Mouse (Mus musculus): ENCODE measurements around the gene Csf3. TPM values are rescaled to one million over a fixed set of nuclear protein-coding genes. Genes with fewer than 3 reads are reported as not detected.
"Not testable (repeated sequence)": the region's sequence is repeated elsewhere in the genome, so short reads cannot be mapped to it uniquely, and the experiment has no call there.

Csf3 gene
- not detected for total RNA-seq (2021)
- long read RNA-seq, experiment 1: 0 reads
- long read RNA-seq, experiment 2: 0 reads

DNA sequence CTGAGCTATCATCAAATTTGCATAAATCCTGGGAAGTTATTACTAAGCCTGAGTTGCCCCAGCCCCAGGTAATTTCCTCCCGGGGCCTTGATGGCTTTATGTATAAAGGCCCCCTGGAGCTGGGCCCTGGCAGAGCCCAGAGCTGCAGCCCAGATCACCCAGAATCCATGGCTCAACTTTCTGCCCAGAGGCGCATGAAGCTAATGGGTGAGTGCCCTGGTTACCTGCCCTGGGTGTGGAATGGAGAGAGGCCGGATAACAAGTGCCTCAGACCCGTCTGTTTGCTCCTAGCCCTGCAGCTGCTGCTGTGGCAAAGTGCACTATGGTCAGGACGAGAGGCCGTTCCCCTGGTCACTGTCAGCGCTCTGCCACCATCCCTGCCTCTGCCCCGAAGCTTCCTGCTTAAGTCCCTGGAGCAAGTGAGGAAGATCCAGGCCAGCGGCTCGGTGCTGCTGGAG is at the start of gene Csf3:
TSS of gene Csf3 (plus strand) at position 51 of the 458 bp plus-strand sequence.
- no peak for DNase-seq

DNA sequence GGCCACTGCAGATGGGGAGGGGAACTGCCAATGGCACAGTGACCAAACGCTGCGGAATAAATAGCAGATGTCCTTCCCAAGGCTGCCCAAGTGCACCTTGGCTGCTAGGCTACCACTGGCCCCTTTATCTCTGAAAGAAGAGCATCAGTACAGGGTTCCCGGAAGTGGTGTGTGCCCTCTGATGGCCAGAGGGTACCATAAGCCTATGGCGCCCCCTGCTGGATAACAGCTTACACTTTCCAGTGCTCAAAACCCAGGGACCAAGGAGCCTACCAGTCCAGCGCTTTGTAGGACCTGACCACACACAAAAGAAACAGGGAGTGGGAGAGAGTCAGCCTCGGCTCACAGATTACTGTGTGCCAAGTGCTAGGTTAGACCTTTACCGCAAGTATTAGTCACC is 46.0 kb upstream of the Csf3 start:
- DNase-seq: peak; percentile 31 to 51

DNA sequence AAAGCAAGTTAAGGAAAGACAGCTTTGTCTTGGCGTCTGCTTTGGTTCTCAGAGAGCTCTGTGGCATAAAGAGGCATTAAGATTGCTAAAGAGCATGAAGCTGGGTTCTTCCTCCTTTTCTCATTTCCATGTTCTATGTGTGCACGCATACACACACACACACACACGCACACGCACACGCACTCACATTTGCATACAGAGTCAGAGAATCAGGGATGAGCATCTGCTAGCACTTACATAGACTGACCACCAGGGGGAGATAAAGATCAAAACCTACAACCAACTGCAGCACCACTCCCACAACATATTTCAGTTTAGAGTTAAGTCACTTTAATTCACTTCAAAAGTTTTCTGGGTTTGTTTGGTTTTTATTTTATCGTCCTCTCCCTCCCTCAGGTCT is 40.5 kb upstream of the Csf3 start:
- DNase-seq: peak; percentile 53 to 63

DNA sequence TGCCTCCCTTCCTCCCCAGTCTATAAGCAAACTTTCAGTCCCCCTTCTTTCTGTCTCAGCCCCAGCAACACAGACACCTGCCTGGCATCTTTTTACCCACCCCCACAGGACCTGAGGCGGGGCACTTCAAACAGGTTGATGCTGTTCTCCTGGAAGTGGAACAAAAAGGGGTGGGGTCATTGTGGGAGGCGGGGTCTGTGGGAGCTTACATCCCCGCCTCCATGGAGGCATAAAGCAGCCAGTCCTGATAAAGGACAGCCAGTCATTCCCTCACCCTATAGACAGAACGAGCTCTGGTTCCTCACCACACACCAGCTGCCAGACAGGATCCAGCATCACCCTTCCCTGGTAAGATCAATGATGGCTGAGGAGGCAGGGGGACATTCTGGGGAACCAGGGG is 37.0 kb upstream of the Csf3 start, which contains the start of gene Gsdma:
TSS of gene Gsdma (plus strand) at position 261 of the 400 bp plus-strand sequence.
- no peak for DNase-seq

DNA sequence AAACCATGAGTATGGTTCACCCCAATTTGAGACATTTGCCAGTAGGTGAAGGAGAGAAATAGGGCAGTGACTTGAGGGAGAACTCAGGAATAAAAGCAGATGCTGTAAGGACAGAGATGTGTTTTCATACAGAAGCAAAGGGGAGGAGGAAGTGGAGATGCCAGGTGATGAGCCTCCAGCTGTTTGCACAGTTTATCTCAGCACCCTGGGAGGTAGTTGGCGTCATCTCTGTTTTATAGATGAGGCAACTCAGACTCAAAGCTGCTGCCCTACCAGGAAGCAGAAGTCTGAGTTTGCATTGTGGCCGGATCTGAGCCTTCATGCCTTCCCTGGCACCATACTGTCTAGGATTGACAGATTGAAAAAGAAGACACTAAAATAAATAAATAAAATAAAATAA is 32.1 kb upstream of the Csf3 start:
- no peak for DNase-seq

DNA sequence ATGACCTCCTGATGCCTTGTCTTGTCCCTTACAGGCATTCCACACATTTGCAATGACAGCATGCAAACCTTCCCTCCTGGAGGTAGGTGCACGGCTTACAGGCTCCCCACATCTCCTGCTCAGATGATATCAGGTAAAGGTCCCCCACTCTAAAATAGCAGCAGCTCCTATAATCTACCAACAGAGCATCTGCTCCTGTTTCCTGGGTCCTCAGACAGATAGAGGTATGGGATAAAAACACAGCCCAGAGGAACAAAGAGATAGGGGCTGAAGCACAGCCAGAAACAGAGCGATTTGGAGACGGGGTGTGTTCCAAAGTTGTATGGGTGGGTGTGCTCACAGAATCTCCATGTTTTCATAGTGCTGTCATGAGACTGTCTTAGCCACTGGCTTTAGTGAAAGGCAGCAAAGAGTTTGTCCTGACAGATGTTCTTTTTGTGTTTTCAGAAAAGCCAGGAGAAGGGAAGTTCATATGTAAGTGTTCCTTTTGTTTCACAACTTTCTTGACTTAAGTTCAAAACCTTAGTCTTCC is 29.7 kb upstream of the Csf3 start:
- DNase-seq: no peak

DNA sequence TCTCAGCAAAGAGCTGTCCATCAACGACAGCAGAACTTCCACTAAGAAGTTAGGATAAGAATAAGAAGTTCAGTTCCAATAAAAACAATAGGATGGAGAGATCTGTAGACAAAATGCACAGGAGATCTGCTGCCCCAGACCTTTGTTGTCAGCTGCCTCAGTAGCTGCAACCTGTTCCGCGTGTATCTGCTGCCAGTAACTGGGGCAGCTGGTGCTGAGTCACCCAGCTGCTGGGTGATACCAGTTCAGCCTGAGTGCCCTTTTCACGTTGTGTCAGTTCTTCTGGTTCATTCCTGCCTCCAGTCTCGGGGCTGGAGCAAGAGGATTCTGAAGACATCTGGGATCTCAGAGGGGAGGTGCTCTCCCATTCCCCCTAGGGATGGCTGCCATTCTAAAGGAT is 29.2 kb upstream of the Csf3 start:
- no peak for DNase-seq

DNA sequence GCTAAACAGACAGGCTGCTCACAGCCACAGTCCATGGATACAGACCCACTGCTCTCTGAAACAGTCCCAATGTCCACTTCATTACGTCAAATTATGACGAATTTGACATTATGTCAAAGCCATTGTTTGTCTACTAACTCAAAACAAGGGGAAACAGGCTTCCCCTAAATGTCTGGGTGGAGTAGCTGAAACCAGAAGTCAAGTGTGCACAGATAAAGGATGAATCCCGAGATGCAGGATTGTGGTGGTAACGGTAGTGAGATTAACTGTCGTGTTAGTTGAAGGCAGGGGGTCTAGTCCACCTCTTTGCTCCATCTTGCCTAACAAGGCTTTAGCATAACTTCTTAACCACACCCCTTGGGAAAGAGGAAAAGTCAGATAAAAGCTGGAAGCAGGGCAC is 28.6 kb upstream of the Csf3 start:
- DNase-seq: no peak

DNA sequence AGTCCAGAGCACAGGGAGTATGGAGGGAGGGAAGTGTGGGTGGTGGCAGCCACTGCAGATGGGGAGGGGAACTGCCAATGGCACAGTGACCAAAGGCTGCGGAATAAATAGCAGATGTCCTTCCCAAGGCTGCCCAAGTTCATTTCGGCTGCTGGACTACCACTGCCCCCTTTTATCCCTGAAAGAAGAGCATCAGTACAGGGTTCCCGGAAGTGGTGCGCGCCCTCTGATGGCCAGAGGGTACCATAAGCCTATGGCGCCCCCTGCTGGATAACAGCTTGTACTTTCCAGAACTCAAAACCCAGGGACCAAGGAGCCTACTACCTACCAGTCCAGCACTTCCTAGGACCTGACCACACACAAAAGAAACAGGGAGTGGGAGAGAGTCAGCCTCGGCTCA is 27.9 kb upstream of the Csf3 start:
- peak; percentile 60 to 68 for DNase-seq

DNA sequence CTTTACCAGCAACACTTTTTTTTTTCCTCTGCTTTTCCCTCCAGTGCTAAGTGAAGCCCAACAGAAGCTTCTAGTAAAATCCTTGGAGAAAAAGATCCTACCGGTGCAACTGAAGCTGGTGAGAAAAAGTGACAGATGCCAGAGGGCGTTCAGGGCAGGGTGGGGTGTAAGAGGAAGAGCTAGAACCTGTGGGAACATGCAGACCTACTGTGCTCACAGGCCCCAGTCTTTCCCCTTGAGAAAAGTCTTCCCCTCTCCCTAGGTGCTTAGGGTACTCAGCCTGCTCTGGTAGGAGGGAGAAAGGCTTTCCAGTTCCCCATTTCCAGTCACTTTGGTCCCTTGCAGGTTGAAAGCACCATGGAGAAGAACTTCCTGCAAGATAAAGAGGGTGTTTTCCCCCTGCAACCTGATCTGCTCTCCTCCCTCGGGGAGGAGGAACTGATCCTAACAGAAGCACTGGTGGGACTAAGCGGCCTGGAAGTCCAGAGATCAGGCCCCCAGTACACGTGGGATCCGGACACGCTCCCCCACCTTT is 25.2 kb upstream of the Csf3 start:
- DNase-seq: no peak

DNA sequence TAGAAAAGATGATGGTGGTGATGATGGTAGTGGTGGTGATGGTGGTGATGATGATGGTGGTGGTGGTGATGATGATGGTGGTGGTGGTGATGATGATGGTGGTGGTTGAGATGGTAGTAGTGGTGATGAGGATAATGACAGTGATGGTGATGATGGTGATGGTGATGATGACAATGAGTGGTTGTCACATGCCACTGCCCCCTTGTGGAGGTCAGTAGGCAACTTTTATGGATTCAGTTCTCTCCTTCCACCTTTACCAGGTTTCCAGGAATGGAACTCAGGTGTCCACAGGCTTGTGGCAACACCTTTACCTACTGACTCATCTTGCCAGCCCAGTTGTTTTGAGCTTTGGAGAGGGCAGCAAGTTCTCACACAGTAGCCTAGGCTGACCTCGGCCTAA is 21.0 kb upstream of the Csf3 start:
- DNase-seq: no peak

DNA sequence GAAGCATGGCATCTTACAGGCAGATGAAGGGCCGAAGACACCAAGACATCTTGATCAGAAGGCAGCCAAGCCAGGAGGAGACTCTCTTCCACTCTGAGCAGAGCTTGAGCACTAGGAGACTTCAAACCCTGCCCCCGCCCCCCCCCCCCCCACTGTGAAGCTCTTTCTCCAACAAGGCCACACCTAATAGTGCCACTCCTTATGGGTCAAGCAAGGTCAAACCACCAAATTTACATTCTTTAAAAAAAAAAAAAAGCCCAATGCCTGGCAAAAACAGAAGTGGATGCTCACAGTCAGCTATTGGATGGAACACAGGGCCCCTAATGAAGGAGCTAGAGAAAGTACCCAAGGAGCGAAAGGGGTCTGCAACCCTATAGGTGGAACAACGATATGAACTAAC is 20.5 kb upstream of the Csf3 start:
- DNase-seq: not testable (repeated sequence)

DNA sequence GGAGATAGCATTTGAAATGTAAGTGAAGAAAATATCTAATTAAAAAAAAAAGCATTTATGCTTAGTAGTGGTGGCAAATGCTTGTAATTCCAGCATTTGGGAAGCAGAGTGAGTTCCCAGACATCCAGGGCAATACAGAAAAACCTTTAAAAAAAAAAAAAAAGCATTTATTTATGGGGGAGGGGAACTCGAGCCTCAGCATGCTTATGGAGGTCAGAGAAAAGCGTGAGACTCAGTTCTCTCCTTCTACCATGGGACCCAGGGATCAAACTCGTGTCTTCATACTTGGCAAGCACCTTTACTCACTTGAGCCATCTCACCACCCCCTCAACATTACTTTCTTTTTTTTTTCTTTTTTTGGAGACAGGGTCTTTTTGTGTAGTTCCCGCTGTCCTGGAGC is 19.9 kb upstream of the Csf3 start:
- no peak for DNase-seq

DNA sequence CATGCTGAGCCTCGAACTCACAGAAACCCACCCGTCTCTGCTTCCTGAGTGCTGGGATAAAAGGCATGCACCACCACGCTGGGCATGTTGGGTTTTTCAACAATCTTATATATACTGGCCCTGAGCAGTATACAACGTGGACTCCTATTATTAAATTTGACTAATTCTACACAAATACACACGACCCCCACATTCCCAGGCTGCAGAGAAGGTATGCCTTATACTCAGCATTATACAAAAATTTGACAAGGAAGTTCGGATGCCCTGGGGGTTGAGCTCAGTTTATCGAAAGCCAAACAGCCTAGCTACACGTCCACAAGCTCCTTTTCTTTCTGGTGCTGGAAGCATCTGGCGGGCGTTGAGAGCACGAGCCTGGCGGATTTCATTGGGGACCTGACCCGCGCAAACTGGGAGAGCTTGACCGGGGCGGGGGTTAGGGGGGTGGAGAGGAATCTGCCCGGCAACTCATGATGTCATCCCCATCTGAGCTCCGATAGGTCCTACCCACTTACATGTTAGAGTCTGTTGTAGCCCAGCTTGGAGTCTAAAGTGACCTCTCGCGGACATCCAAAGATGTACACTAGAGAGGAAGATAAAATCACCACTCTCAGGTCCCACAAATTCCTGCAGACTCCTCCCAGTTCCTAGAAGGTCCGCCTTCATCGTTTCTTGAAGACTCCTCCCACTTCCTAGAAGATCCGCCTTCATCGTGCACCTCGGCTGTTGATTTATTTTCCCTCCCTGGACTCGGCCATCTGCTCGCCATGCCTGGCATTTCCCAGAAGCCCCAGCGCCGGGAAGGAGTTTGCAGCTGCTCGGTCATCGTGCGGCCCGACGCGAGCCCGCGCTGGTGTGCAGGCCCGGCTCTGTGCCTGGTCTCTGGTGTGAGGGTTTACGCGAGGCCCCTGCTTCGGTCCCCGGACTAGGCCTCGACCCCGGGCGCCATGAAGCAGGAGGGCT is 19.0 kb upstream of the Csf3 start, which contains the start of gene Psmd3:
TSS of gene Psmd3 (plus strand) at position 769 of the 960 bp plus-strand sequence.
- peak; percentile 97 to 100 for DNase-seq

DNA sequence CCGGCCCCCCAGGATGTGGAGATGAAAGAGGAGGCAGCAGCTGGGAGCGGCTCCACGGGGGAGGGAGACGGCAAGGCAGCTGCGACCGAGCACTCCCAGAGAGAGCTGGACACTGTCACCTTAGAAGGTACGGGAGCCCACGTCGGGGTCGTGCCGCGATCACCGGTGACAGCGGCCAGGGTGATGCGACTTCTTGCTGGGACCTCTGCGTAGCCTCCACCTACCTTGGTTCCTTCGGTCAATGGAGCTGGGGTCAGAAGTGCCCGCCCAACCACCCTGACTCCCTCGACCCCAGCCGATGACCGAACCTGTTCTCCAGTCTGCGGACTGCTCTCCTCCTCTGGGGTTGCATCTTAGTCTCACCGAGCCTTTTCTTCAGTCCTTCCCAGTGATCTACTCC is 18.3 kb upstream of the Csf3 start:
- no peak for DNase-seq

DNA sequence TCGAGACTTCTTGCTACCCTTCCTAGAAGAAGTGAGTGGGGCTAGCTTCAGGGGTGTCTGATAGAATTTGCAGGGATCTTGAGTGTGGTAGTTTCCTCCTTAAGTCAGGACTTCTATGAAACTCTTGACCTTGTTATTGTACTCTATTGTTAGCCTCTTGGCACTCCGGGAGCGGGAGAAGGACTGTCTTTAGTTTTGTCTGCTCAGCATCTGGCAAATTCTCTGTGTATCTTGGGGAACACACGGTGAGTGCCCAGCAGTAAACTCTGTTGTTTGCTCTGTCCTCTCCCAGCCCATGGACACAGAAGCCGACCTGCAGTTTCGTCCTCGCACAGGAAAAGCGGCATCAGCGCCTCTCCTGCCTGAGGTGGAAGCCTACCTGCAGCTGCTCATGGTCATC is 15.4 kb upstream of the Csf3 start:
- no peak for DNase-seq

DNA sequence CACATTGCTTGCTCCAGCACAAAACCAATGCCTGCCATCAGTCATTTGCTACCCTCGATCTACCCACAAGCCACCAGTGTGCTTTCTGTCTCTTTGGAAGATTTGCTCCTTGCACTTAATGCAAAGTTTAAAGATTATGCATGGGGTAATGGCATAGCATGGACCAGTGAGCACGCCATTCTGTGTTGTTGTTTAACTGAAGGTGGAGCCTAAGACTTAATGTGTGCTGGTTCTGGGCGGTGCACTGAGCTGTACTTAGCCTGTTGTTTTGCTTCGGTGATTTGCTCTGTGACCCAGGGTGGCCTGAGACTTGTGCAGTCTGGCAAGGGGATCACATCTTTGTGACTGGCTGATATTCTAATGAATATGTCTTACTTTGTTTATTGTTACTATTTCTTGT is 14.1 kb upstream of the Csf3 start:
- DNase-seq: no peak

DNA sequence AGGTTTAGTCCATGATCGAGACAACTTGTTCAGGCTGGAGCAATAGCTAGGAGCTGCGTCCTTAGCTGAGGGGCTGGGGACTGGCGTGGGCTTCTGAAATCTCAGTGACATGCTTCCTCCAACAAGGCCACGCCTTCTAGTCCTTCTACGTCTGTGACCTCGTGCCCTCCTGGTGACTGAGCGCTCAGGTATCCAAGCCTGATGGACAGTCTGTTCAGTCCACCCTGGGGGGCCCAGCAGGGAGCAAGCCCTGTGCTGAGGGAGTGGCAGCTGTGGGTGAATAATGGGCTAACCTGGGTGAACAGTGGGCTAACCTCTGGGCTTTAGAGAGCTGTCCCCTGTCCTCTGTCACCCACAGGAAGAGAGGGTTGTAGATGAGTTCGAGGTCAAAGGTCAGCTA is 13.1 kb upstream of the Csf3 start:
- no peak for DNase-seq

DNA sequence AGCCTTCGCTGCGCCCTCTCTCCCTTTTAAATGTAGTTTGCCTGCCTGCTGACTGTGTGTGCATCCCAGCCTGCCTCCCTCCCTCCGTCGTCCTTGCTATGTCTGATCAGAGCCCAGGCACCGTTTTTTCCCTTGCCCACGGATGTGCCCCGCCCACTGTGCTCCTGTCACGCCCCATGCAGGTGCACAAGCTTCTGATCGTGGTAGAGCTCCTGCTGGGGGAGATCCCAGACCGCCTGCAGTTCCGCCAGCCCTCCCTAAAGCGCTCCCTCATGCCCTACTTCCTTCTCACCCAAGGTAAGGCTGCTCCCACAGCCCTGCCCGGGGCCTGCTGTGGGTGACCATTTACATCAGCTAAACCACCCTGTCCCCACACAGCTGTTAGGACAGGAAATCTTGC is 7.9 kb upstream of the Csf3 start:
- no peak for DNase-seq

DNA sequence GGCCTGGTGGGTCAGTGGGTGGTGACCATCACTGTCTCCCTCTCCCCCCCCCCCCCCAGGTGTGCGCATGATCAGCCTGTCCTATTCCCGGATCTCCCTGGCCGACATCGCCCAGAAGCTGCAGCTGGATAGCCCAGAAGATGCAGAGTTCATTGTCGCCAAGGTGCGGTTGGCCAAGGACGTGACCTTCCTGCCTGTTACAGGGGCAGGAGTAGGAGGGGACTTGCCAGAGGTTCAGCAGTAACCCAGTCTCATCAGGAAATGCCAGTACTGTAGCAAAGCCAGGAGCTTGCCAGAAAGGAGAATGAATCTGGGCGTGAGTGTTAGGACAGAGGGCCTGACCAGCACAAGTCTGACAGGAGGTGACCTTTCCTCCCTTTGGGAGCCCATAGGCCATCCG is 7.3 kb upstream of the Csf3 start:
- DNase-seq: no peak

DNA sequence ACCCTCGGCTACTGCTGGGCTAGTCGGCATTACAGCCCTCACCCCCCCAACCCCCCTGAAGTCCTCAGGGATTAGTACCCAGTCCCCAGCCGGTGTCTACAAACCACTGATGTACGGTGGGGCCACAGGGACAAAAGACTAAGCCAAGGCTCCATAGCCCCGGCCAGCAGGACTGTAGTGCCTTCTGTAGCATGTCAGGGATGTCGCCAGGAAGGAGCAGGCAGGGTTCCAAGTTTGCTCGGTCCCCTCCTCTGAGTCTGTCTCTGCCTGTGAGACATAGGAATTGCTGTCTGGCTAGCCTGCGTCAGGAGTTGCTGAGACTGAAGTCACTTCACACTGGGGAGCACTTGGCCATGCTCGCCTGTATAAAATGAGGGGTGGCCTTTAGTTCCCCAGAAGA is 6.8 kb upstream of the Csf3 start:
- no peak for DNase-seq

DNA sequence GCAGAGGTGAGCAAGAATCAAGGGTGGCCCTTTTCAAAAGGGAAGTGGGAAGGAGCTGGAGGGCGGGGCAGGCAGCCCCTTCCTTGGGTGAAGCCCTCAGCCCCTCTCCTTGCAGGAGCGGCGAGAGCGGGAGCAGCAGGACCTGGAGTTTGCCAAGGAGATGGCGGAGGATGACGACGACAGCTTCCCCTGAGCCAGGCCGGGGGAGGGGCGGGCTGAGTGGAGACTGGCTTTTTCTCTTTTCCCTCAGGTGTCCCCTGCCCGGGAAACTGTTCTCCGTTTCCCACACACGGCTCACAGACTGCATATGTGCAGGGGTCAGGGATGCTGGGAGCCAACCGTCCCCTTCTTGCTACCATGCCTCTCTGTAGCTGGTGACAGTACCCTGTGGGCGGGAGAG is 5.7 kb upstream of the Csf3 start:
- DNase-seq: no peak

DNA sequence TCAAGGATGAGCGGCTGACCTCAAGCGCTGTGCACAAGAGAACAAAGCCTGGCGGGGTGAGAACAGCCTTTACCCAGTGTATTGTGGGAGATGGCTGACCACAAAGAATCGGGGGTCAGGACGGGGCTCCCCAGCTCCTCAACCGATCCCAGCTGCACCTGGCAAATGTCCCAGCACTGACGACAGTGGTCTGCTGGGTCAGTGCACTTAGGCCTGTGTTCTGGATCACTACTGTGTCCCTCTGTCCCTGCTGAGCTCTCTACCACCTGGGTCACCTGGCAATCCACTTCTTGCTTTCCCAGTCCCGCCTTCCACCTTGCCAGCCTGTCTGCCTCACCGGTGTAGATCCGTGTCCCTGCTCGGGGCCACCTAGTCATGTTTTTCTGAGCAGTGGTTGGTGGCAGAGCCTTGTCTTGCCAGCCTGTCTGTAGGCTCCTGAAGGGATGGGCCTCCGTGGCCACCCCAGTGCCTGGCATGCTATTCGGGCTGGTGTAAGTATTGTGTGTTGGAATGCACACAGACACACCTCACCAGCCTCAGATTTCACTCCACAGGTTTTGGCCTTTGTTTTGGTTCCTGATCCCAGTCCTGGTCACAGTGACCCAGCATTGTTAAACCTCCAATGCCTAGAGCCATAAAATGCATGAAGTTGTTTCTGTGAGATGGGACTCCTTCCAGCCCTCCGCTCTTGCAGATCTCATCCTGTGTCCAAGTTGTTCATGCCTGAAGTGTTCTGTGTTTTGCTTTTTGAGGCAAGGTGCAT is 4.4 kb upstream of the Csf3 start:
- DNase-seq: no peak

All from heart, adult 18-20 months (tissue).